Mouse (Mus musculus): ENCODE data around the gene Olfr157. TPM values are rescaled to one million over a fixed set of nuclear protein-coding genes. Genes with fewer than 3 reads are reported as not detected.

Gene Olfr157
- polyA plus RNA-seq (2015; fragmentation: Nextera tagmentation; extraction: Ambion mirVana), result not detected in 2 replicates

DNA sequence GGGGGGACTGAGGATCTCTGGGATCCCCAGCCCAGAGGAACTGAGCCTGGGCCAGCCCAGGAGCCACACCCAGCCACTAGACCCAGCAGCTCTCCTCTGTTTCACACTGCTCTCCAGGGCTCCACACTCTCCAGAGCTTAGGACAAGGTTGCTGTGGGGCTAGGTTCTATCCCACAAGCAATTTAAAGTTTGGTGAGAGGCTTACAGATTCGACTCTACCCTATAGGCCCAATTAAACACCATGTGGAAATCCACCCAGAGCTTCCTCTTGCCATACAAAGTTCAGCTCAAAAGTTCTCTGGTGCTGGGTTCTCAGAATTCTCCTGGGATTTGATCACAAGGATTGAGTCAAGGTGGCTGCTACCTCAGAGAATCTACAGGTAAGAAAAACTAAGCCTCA is at the start of gene Olfr157:
Gene Olfr157 (minus strand): TSS at position 101 of the 400 bp plus-strand sequence.
- Histone ChIP-seq H3K9me3 (no peaks in the 10 kb centered on the region), H3K4me1 (replicated peaks) (no peaks in the 10 kb centered on the region), H3K4me3 (replicated peaks) (no peak within 1 kb of the TSS), H3K36me3 (no peaks in the 10 kb centered on the region), H3K27me3 (replicated peaks) (no peaks in the 10 kb centered on the region), H3K27ac (no peak within 1 kb of the TSS), H3K9ac (no peak within 1 kb of the TSS), H3K4me2 (replicated peaks) (no peak within 1 kb of the TSS)
- 77% methylated on average over 1 of the region's 1 CpGs for WGBS
- no peak for ATAC-seq

GRCm38 (mm10) chr4:43884196-43884595 is 44.2 kb upstream of the Olfr157 start:
- 44% methylated on average over 4 of the region's 4 CpGs for WGBS
- no peak overlapping the region for H3K4me2 ChIP-seq (replicated peaks)
- no peak for ATAC-seq

GRCm38 (mm10) chr4:43879566-43879965 is 39.6 kb upstream of the Olfr157 start:
- Histone ChIP-seq H3K4me1 (replicated peaks) (peaks cover 7% of the 10 kb centered on the region; the same call in 1 of the 2 replicates), H3K27me3 (replicated peaks) (no peaks in the 10 kb centered on the region), H3K36me3 (no peaks in the 10 kb centered on the region), H3K4me2 (replicated peaks) (no peak overlapping the region), H3K9ac (no peak overlapping the region), H3K4me3 (replicated peaks) (no peak overlapping the region), H3K9me3 (no peaks in the 10 kb centered on the region), H3K27ac (no peak overlapping the region)
- no peak for ATAC-seq
- WGBS, result 81% methylated on average over 6 of the region's 6 CpGs

More at GRCm38 (mm10) chr4:43884196-43884595, 44.2 kb upstream of the Olfr157 start:
- H3K9me3 ChIP-seq, result no peaks in the 10 kb centered on the region
- H3K27me3 ChIP-seq (replicated peaks), result no peaks in the 10 kb centered on the region
- no peaks in the 10 kb centered on the region for H3K36me3 ChIP-seq
- no peak overlapping the region for H3K4me3 ChIP-seq (replicated peaks)
- H3K9ac ChIP-seq, result no peak overlapping the region
- H3K27ac ChIP-seq, result no peak overlapping the region
- no peaks in the 10 kb centered on the region for H3K4me1 ChIP-seq (replicated peaks)

GRCm38 (mm10) chr4:43878121-43878776 is 38.2 kb upstream of the Olfr157 start:
- H3K27ac ChIP-seq, result 0 out of 2 replicates have a peak overlapping the region, but pooled peaks have one; percentile 46
- no peak overlapping the region for H3K4me3 ChIP-seq (replicated peaks)
- ATAC-seq, result no peak
- no peaks in the 10 kb centered on the region for H3K9me3 ChIP-seq
- 30% methylated on average over 5 of the region's 5 CpGs for WGBS
- H3K9ac ChIP-seq, result no peak overlapping the region
- H3K27me3 ChIP-seq (replicated peaks), result no peaks in the 10 kb centered on the region
- H3K4me1 ChIP-seq (replicated peaks), result peaks cover 7% of the 10 kb centered on the region; the same call in 1 of the 2 replicates
- H3K36me3 ChIP-seq, result no peaks in the 10 kb centered on the region
- no peak overlapping the region for H3K4me2 ChIP-seq (replicated peaks)

DNA sequence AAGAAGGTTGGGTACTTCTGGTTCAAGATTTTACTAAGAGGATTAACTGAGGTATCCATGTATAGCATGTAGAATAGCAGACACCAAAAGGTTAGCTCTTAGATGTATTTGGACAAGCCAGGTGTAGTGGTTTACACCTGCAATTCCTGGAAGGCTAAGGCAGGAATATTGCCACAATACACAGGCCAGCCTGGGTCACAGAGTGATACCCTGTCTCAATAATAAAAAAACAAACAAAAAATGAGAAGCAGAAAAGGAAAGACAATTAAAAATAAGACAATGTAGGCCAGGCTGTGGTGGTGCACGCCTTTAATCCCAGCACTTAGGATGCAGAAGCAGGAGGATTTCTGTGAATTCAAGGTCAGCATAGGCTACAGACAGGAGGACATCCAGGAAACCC is 37.2 kb upstream of the Olfr157 start:
- Histone ChIP-seq H3K4me3 (replicated peaks) (no peak overlapping the region), H3K9ac (no peak overlapping the region), H3K4me2 (replicated peaks) (no peak overlapping the region), H3K9me3 (no peaks in the 10 kb centered on the region), H3K36me3 (no peaks in the 10 kb centered on the region), H3K27me3 (replicated peaks) (no peaks in the 10 kb centered on the region; the same call in 1 of the 2 replicates), H3K4me1 (replicated peaks) (peaks cover 7% of the 10 kb centered on the region; the same call in 1 of the 2 replicates), H3K27ac (no peak overlapping the region)
- whole genome bisulfite sequencing, result 89% methylated on average over 1 of the region's 1 CpGs
- ATAC-seq, result no peak

DNA sequence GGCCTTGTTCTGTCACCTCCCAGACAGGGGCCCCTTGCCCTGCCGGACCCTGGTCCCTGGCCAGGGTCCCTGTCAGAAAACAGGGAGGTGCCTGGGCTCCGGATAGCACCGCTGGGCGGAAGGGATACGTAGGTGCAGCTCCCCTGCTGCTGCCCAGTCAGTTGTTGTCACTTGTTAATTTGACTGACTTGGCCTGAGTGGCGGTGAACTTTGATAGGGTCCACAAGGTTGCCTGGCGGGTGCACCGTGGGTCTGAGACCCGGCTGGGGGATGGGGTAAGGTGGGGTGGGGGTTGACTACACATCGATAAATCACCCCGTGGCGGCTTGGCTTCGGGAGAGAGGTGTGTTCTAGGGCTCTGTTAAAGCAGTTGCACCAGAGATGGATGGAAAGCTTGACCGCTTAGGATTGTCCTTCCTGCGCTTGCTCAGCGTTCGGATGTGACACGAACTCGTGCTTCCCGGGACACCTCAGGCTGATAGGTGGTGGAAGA is 36.0 kb upstream of the Olfr157 start:
- H3K4me2 ChIP-seq (replicated peaks), result peak overlapping the region; percentile 93
- no peaks in the 10 kb centered on the region for H3K9me3 ChIP-seq

DNA sequence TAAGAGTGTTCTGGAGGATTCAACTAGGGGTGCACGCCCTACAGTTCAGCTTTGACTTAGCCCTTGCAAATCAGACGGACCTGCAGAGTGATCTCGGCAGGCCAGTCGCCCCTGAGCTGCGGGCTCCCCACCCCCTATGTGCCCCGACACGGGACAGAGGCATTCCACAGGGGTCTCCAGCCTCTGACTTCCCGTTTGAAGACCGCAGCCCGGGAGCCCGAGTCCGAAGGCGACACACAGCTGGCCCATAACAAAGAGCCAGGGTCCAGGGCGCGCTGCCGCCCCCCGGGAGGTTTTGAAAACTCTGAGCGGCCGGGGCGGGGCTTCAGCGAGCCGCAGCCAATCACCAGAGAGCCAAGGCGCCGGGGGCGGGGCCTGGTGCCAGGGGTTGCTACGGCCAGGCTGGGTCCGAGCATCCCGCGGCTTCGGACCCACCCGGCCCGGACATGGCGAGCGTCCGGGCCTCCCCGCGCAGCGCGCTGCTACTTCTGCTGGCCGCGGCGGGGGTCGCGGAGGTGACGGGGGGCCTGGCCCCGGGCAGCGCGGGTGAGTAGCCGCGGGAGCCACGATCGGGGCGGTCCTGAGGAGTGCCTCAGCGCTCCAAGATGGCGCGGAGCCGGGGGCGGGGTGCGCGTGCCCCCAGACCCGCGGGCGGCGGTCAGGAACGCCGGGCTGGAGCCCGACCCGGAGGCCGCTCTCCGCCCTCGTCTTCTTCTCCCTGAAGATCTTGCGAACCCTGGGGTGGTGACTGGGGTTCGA is 35.3 kb upstream of the Olfr157 start, which contains the start of gene Reck:
Gene Reck (plus strand): TSS at position 371 of the 759 bp plus-strand sequence.
- H3K27me3 ChIP-seq (replicated peaks), result no peaks in the 10 kb centered on the region; the same call in 1 of the 2 replicates
- H3K4me3 ChIP-seq (replicated peaks), result peak within 1 kb of the TSS; percentile 96
- ATAC-seq, result peak; percentile 96
- WGBS, result 1% methylated on average over 60 of the region's 73 CpGs
- peak within 1 kb of the TSS; percentile 93 for H3K4me2 ChIP-seq (replicated peaks)
- H3K27ac ChIP-seq, result peak within 1 kb of the TSS; percentile 54; the same call in 1 of the 2 replicates
- no peaks in the 10 kb centered on the region for H3K9me3 ChIP-seq
- peaks cover 7% of the 10 kb centered on the region; the same call in 1 of the 2 replicates for H3K4me1 ChIP-seq (replicated peaks)
- H3K9ac ChIP-seq, result peak within 1 kb of the TSS; percentile 77
- no peaks in the 10 kb centered on the region for H3K36me3 ChIP-seq

More for the DNA sequence above, 36.0 kb upstream of the Olfr157 start:
- Histone ChIP-seq H3K27ac (peak overlapping the region; percentile 54; the same call in 1 of the 2 replicates), H3K27me3 (replicated peaks) (no peaks in the 10 kb centered on the region; the same call in 1 of the 2 replicates), H3K36me3 (no peaks in the 10 kb centered on the region), H3K9ac (peak overlapping the region; percentile 77), H3K4me3 (replicated peaks) (peak overlapping the region; percentile 96), H3K4me1 (replicated peaks) (peaks cover 7% of the 10 kb centered on the region; the same call in 1 of the 2 replicates)
- under 1% methylated on average over 20 of the region's 20 CpGs for WGBS
- ATAC-seq, result peak; percentile 57

DNA sequence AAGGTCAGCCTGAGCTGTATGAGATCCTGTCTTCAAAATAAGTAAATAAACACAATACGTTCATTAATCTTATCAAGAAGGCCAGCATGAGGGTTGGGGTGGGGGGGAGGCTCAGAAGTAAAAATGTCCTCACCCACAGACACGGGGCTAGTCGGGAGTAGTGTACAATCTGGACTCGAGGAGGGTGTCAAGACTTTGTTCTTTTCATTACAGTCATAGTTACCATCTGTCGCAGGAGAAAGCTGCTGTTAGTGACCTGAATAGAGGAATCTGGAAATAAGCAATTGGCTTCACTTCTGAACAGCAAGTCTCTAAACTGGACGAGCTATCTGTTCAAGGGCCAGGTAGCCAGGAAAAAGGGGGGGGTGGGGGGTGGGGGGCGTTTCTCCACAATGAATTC is 34.5 kb upstream of the Olfr157 start:
- H3K27ac ChIP-seq, result no peak overlapping the region
- H3K4me2 ChIP-seq (replicated peaks), result peak overlapping the region; percentile 93
- H3K36me3 ChIP-seq, result no peaks in the 10 kb centered on the region
- no peaks in the 10 kb centered on the region for H3K9me3 ChIP-seq
- no peaks in the 10 kb centered on the region; the same call in 1 of the 2 replicates for H3K27me3 ChIP-seq (replicated peaks)
- 33% methylated on average over 7 of the region's 7 CpGs for WGBS
- ATAC-seq, result no peak
- H3K9ac ChIP-seq, result peak overlapping the region; percentile 77; the same call in 1 of the 2 replicates
- peaks cover 7% of the 10 kb centered on the region; the same call in 1 of the 2 replicates for H3K4me1 ChIP-seq (replicated peaks)
- peak overlapping the region; percentile 96; the same call in 1 of the 2 replicates for H3K4me3 ChIP-seq (replicated peaks)

GRCm38 (mm10) chr4:43869821-43870220 is 29.8 kb upstream of the Olfr157 start:
- no peaks in the 10 kb centered on the region for H3K36me3 ChIP-seq
- no peaks in the 10 kb centered on the region for H3K9me3 ChIP-seq
- H3K4me1 ChIP-seq (replicated peaks), result no peaks in the 10 kb centered on the region
- WGBS, result 71% methylated on average over 10 of the region's 10 CpGs
- ATAC-seq, result no peak
- H3K27me3 ChIP-seq (replicated peaks), result no peaks in the 10 kb centered on the region; the same call in 1 of the 2 replicates
- H3K27ac ChIP-seq, result no peak overlapping the region
- H3K4me3 ChIP-seq (replicated peaks), result no peak overlapping the region
- no peak overlapping the region for H3K9ac ChIP-seq
- H3K4me2 ChIP-seq (replicated peaks), result no peak overlapping the region

GRCm38 (mm10) chr4:43863298-43863697 is 23.3 kb upstream of the Olfr157 start:
- H3K27ac ChIP-seq, result no peak overlapping the region
- no peaks in the 10 kb centered on the region for H3K27me3 ChIP-seq (replicated peaks)
- no peak overlapping the region for H3K4me3 ChIP-seq (replicated peaks)
- H3K36me3 ChIP-seq, result no peaks in the 10 kb centered on the region
- H3K9ac ChIP-seq, result no peak overlapping the region
- 63% methylated on average over 4 of the region's 4 CpGs for WGBS
- H3K4me2 ChIP-seq (replicated peaks), result no peak overlapping the region
- H3K9me3 ChIP-seq, result no peaks in the 10 kb centered on the region
- no peaks in the 10 kb centered on the region for H3K4me1 ChIP-seq (replicated peaks)
- no peak for ATAC-seq

- 16% methylated on average over 14 of the region's 14 CpGs for whole genome bisulfite sequencing
- H3K36me3 ChIP-seq, result no peaks in the 10 kb centered on the region
- no peaks in the 10 kb centered on the region for H3K4me1 ChIP-seq (replicated peaks)
- no peaks in the 10 kb centered on the region for H3K27me3 ChIP-seq (replicated peaks)
- no peak overlapping the region for H3K27ac ChIP-seq
- H3K4me3 ChIP-seq (replicated peaks), result no peak overlapping the region
- ATAC-seq, result 0 out of 2 replicates have a peak, but pooled peaks have one; percentile 28
- no peak overlapping the region for H3K9ac ChIP-seq
- no peaks in the 10 kb centered on the region for H3K9me3 ChIP-seq
- no peak overlapping the region for H3K4me2 ChIP-seq (replicated peaks)
These were observed 20.9 kb upstream of the Olfr157 start for GRCm38 (mm10) chr4:43860744-43861519.
